Mouse (Mus musculus) E14TG2a.4 (cell line): Measurements from ENCODE around the gene Ints12.

Experiments used
- H3K27me3 ChIP-seq: 2 replicates; pipeline ENCODE4 v1.6.1; 2014; ENCODE audit warnings: low read length, control low read depth; ENCODE audit not compliant: insufficient read depth
- H3K36me3 ChIP-seq: 2 replicates; pipeline ENCODE4 v1.6.1; 2014; ENCODE audit warnings: low read length, control low read depth; ENCODE audit not compliant: insufficient read depth
- H3K4me1 ChIP-seq: replicated peaks from 2 replicates; pipeline ENCODE4 v1.6.1; 2014; ENCODE audit warnings: low read depth, low read length, control low read depth
- H3K4me3 ChIP-seq: replicated peaks from 2 replicates; pipeline ENCODE4 v1.5.1; 2014; ENCODE audit warnings: mild to moderate bottlenecking, low read length
- H3K9me3 ChIP-seq: 2 replicates; pipeline ENCODE4 v1.6.1; 2014; ENCODE audit warnings: low read length, control low read depth
- CTCF ChIP-seq: conservative IDR thresholded peaks from 2 replicates; pipeline ENCODE4 v1.5.1; 2014; ENCODE audit warnings: low read length
- NANOG ChIP-seq: IDR thresholded peaks from 2 replicates; pipeline ENCODE4 v1.6.1; 2014; ENCODE audit warnings: borderline replicate concordance, low read length, mixed read lengths
- POU5F1 ChIP-seq: IDR thresholded peaks from 2 replicates; pipeline ENCODE4 v1.6.1; 2014; ENCODE audit warnings: low read length, borderline replicate concordance

Ints12 gene

GRCm38 (mm10) chr3:133091664-133092273 is at the start of gene Ints12, which contains the start of gene Gstcd:
Gene Ints12, plus strand, starts transcription at chr3:133091840.
Gene Gstcd, minus strand, starts transcription at chr3:133092033.
- no peaks in the 10 kb centered on the region for H3K9me3 ChIP-seq
- peak within 1 kb of the TSS; percentile 94 for H3K4me3 ChIP-seq
- peaks cover 23% of the 10 kb centered on the region for H3K4me1 ChIP-seq
- TF ChIP-seq NANOG = no peak
- TF ChIP-seq POU5F1 = peak; percentile 37; the same call in 1 of the 2 replicates
- no peaks in the 10 kb centered on the region for H3K27me3 ChIP-seq
- H3K36me3 ChIP-seq = peaks cover 2% of the 10 kb centered on the region; the same call in 1 of the 2 replicates

GRCm38 (mm10) chr3:133052068-133052467 is 39.6 kb upstream of the Ints12 start:
- H3K36me3 ChIP-seq = peaks cover 5% of the 10 kb centered on the region; the same call in 1 of the 2 replicates
- no peak overlapping the region for H3K4me3 ChIP-seq
- TF ChIP-seq NANOG = no peak
- TF ChIP-seq POU5F1 = no peak
- TF ChIP-seq CTCF = no peak
- no peaks in the 10 kb centered on the region for H3K4me1 ChIP-seq
- no peaks in the 10 kb centered on the region for H3K27me3 ChIP-seq
- no peaks in the 10 kb centered on the region for H3K9me3 ChIP-seq

- peaks cover 6% of the 10 kb centered on the region for H3K4me1 ChIP-seq
- no peak overlapping the region for H3K4me3 ChIP-seq
- H3K27me3 ChIP-seq = no peaks in the 10 kb centered on the region
- TF ChIP-seq NANOG (no peak), POU5F1 (no peak), CTCF (no peak)
- peaks cover 51% of the 10 kb centered on the region for H3K36me3 ChIP-seq
- H3K9me3 ChIP-seq = no peaks in the 10 kb centered on the region
Measured at GRCm38 (mm10) chr3:133075560-133075959, 16.1 kb upstream of the Ints12 start.

DNA sequence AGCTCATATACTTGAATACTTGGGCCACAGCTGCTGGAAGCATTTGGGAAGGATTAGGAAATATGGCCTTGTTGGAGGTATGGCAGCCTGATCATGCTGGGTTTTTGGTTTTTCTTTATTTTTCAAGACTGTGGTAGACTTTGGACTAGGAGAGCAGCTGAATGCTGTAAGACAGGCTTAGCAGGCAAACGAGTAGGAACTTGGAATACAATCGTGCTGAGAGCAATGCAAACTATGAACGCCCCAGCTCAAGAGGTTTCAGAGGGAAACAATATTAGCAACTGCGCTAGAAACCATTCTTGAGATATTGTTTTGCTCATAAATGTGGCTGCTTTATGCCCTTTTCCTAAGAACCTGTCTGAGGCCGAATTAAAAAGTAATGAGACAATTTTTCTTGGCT is 8.9 kb upstream of the Ints12 start:
- TF ChIP-seq NANOG = no peak
- TF ChIP-seq POU5F1 = no peak
- TF ChIP-seq CTCF = no peak
- H3K36me3 ChIP-seq = peaks cover 67% of the 10 kb centered on the region
- H3K27me3 ChIP-seq = no peaks in the 10 kb centered on the region
- H3K4me1 ChIP-seq = peaks cover 14% of the 10 kb centered on the region
- H3K9me3 ChIP-seq = no peaks in the 10 kb centered on the region
- H3K4me3 ChIP-seq = no peak overlapping the region

- Histone ChIP-seq H3K9me3 (no peaks in the 10 kb centered on the region), H3K4me3 (no peak overlapping the region), H3K4me1 (peaks cover 30% of the 10 kb centered on the region), H3K27me3 (no peaks in the 10 kb centered on the region), H3K36me3 (peaks cover 41% of the 10 kb centered on the region)
- TF ChIP-seq CTCF (peak; percentile 25), POU5F1 (no peak), NANOG (no peak)
Measured at GRCm38 (mm10) chr3:133085858-133086257, 5.8 kb upstream of the Ints12 start.

DNA sequence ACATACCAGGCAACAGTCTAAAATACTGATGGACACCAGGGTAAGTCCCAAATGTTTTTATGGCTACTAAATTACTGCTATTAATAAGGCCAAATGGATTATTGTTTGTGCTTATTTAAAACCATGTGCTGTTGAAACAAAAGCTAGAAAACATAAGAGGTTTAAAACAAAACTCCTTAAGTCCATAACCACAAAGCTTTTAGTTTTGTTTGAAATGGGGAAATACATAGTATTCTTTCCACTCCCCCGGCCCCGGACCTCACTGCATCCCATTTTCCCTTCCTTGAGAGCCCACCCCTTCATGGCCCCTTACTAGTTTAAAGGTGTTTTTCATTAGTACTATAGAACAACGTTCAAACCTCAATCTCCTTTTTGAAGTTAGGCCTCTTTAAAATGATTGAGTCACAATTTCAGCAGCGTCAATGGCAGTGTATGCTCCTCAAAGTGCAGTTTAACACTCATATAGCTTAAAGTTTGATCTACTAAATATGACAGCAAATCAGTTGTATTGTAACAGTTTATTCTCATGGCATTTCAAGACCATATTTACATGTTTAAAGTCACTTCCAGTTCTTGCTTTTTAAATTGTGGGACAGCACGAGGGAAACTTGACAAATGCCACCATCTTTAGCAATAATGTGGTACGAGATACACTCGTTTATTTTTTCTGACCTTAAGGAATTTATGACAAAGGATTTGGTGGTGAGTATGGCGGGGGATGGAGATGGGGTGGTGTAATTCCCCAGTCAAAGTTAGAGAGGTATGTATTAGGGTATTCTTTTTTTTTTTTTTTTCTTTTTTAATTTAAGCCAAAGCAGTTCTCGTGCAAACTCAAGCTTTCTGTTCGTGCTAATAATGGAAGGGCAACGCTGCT is 1.2 kb upstream of the Ints12 start:
- Histone ChIP-seq H3K9me3 (no peaks in the 10 kb centered on the region), H3K36me3 (no peaks in the 10 kb centered on the region), H3K4me1 (peaks cover 23% of the 10 kb centered on the region), H3K27me3 (no peaks in the 10 kb centered on the region), H3K4me3 (peak overlapping the region; percentile 94)
- no peak for TF ChIP-seq CTCF
- TF ChIP-seq NANOG = no peak
- no peak for TF ChIP-seq POU5F1

DNA sequence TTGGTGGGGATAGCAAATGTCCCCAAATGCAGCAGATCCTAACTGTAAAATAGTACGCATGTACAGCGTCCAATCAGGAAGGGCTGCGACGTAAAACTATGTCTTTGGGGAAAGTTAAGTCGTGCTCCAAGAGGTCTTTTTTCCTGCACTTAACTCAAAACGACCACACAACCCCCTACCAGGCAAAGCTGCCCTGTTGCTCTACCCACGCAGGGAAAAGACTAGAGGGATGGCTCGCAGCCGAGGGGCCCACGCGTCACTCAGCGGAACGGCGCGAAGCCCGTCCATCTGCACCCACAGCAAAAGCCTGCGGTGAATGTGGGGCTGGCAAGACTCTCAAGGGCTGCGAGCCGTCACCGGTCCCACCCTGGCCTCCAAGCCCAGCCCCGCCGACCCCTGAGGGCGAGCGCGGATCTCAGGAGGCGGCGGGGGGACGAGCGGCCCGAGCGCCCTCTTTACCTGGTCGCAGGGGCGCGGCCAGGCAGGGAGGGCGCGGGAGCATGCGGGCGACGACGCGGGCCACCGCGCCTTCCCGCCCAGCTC is 448 bp upstream of the Ints12 start:
- H3K27me3 ChIP-seq = no peaks in the 10 kb centered on the region
- H3K9me3 ChIP-seq = no peaks in the 10 kb centered on the region
- no peaks in the 10 kb centered on the region for H3K36me3 ChIP-seq
- TF ChIP-seq CTCF (no peak), POU5F1 (no peak), NANOG (no peak)
- peaks cover 23% of the 10 kb centered on the region for H3K4me1 ChIP-seq
- H3K4me3 ChIP-seq = peak overlapping the region; percentile 94

GRCm38 (mm10) chr3:133092274-133092853 is 724 bp downstream of the Ints12 start:
- Histone ChIP-seq H3K4me1 (peaks cover 23% of the 10 kb centered on the region), H3K9me3 (no peaks in the 10 kb centered on the region), H3K4me3 (peak overlapping the region; percentile 94), H3K27me3 (no peaks in the 10 kb centered on the region), H3K36me3 (peaks cover 6% of the 10 kb centered on the region; the same call in 1 of the 2 replicates)
- TF ChIP-seq CTCF (no peak), POU5F1 (no peak), NANOG (no peak)
